Mouse (Mus musculus) liver, postnatal 0 days (tissue): Measurements from ENCODE around the gene Map4k5. TPM values are rescaled to one million over a fixed set of nuclear protein-coding genes. Genes with fewer than 3 reads are reported as not detected.

Source experiments
- ATAC-seq: fragments of 200-750 bp; cut with Nextera tagmentation; 2 replicates; pipeline ENCODE4 v1.8.0; 2017; ENCODE audit warnings: mild to moderate bottlenecking, moderate library complexity
- DNase-seq: peaks from one replicate; pipeline ENCODE4 v3.0.0-alpha.2; 2016
- H3K27ac ChIP-seq: fragments of 300-500 bp; sonication (generic); 2 replicates; pipeline ENCODE4 v1.5.1; 2014; ENCODE audit warnings: antibody characterized with exemption, moderate library complexity, mild to moderate bottlenecking, low read depth
- H3K27me3 ChIP-seq: fragments of 300-500 bp; sonication (generic); 2 replicates; pipeline ENCODE4 v1.6.1; 2014; ENCODE audit warnings: low read length, control low read depth, mixed read lengths; ENCODE audit not compliant: insufficient read depth
- H3K36me3 ChIP-seq: fragments of 300-500 bp; sonication (generic); replicated peaks from 2 replicates; pipeline ENCODE4 v1.6.1; 2014; ENCODE audit warnings: mild to moderate bottlenecking, control low read depth, low read length, moderate library complexity, mixed read lengths; ENCODE audit not compliant: insufficient read depth
- H3K4me1 ChIP-seq: fragments of 300-500 bp; sonication (generic); 2 replicates; pipeline ENCODE4 v1.6.1; 2014; ENCODE audit warnings: antibody characterized with exemption, mild to moderate bottlenecking, control low read depth; ENCODE audit not compliant: insufficient read depth
- H3K4me2 ChIP-seq: fragments of 300-500 bp; sonication (generic); 2 replicates; pipeline ENCODE4 v1.6.1; 2014; ENCODE audit warnings: low read depth, mild to moderate bottlenecking, low read length, moderate library complexity, mixed read lengths
- H3K4me3 ChIP-seq: fragments of 300-500 bp; sonication (generic); 2 replicates; pipeline ENCODE4 v1.5.1; 2014; ENCODE audit warnings: low read depth, low read length
- H3K9ac ChIP-seq: fragments of 300-500 bp; sonication (generic); replicated peaks from 2 replicates; pipeline ENCODE4 v1.6.1; 2014; ENCODE audit warnings: mild to moderate bottlenecking, moderate library complexity
- H3K9me3 ChIP-seq: fragments of 300-500 bp; sonication (generic); 2 replicates; pipeline ENCODE4 v1.6.1; 2016; ENCODE audit warnings: mild to moderate bottlenecking, control low read depth, low read length, mixed read lengths
- CTCF ChIP-seq: sonication (generic); IDR thresholded peaks from 2 replicates; pipeline ENCODE4 v1.5.1; 2016; ENCODE audit warnings: antibody characterized with exemption, low read depth
- EP300 ChIP-seq: IDR thresholded peaks from 2 replicates; pipeline ENCODE4 v1.6.1; 2016; ENCODE audit warnings: antibody characterized with exemption, low read depth, mild to moderate bottlenecking
- WGBS: fragments of 180-500 bp; shearing (Covaris S2); extraction: QIAGEN DNeasy Blood & Tissue Kit; methylation state at CpG from one replicate; pipeline ENCODE4 v1.1.7; 2014; ENCODE audit not compliant: insufficient replicate concordance; 5-methylcytosine and 5-hydroxymethylcytosine counted together
- polyA plus RNA-seq: library from polyadenylated mRNA; unstranded; fragments of >200 nt; fragmentation: Nextera tagmentation; extraction: Ambion mirVana; gene quantifications from 2 replicates; pipeline ENCODE4 v1.2.1, GENCODE M21; 2015

Map4k5 gene
- polyA plus RNA-seq, 1 experiment from 2014 or later = 11.8 TPM

DNA sequence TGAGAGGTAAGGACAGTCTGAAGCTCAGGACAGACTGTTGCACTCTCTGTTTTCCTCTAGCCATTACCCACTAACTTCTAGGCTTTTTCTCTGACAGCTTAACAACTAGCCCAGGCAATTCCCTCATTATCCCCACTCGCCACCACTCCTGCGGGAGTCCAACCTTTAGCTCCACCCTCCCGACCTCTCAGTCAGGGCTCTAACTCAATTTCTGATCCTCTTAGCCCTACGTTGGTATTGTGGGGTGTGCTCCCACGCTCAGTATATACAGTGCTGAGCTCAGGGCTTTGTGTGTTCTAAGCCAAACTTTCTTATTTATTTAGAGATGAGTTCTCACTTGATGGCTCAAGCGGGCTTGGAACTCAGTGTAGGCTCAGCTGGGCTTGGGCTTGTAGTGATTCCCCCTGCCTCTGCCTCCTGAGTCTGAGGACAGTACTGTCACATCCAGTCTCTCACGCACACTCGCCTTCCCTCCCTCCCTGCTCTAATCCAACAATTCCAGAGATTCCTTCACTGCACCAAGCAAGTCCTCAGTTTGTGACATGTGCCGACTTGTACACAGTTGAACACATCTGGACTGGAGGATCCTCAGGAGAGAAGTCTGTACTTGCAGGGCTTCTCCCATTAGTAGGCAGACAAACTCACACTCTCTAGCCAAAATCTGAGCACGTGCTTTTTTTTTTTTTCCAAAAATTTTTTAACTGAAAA, 11.6 kb downstream of the Map4k5 start:
- ATAC-seq (no peak), DNase-seq (no peak)
- Histone ChIP-seq H3K4me1 (peaks cover 13% of the 10 kb centered on the region; the same call in 1 of the 2 replicates), H3K36me3 (no peaks in the 10 kb centered on the region), H3K9me3 (no peaks in the 10 kb centered on the region), H3K9ac (no peak overlapping the region), H3K4me3 (no peak overlapping the region), H3K4me2 (no peak overlapping the region), H3K27ac (no peak overlapping the region), H3K27me3 (no peaks in the 10 kb centered on the region)
- 69% methylated on average over 10 of the region's 10 CpGs for WGBS
- no peak for TF ChIP-seq EP300
- TF ChIP-seq CTCF = no peak

DNA sequence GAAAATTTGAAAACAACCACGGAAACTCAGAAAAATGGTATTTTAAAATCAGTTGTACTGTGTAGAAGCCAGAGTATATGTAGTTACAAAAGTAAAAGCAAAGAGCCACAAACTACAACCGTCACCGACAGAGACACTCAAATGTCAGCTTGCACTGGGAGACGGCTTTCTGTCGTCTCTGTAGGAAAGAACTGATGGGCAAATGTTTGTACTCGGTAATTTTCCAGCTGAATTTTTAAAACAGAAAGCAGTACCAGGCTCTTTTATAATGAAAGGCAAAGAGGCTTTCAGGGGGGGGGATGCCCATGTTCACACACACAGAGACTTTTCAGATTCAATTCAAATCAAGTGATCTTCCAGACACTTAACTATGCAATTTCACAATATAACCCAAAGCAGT, 13.3 kb downstream of the Map4k5 start:
- ATAC-seq (no peak), DNase-seq (no peak)

DNA sequence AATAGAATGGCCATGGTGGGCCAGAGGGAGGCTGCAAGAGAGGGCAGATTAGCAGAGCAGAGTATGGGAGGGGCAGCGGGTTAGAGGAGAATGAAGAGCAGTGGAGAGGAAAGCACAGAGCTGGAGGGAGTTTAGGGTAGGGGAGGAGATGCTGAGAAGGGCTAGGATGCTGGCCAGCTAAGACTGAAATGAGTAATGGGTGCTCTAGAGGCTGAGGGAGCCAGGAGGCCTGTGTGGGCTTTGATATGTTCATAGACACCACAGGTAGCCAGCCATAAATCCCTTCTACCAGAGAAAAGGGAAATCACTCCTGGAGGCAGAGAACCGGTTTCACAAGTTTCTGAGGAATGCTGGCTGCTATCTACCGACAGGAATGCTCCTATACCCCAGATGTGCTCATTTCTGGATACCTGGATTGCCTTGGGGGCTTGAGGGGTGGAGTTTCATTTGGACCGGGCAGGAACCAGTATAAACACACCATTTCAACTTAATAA, 13.8 kb downstream of the Map4k5 start:
- ATAC-seq (no peak), DNase-seq (no peak)
- no peaks in the 10 kb centered on the region for H3K9me3 ChIP-seq
- TF ChIP-seq CTCF (no peak), EP300 (no peak)
- no peaks in the 10 kb centered on the region for H3K36me3 ChIP-seq
- H3K27me3 ChIP-seq = no peaks in the 10 kb centered on the region
- peaks cover 13% of the 10 kb centered on the region; the same call in 1 of the 2 replicates for H3K4me1 ChIP-seq
- 48% methylated on average over 4 of the region's 4 CpGs for whole genome bisulfite sequencing
- H3K9ac ChIP-seq = no peak overlapping the region
- H3K4me3 ChIP-seq = no peak overlapping the region
- no peak overlapping the region for H3K4me2 ChIP-seq
- 0 out of 2 replicates have a peak overlapping the region, but pooled peaks have one; percentile 1 for H3K27ac ChIP-seq

More for the DNA sequence above, 13.3 kb downstream of the Map4k5 start:
- H3K27ac ChIP-seq = no peak overlapping the region
- H3K4me3 ChIP-seq = no peak overlapping the region
- no peak overlapping the region for H3K9ac ChIP-seq
- 59% methylated on average over 6 of the region's 6 CpGs for WGBS
- no peaks in the 10 kb centered on the region for H3K36me3 ChIP-seq
- H3K27me3 ChIP-seq = no peaks in the 10 kb centered on the region
- TF ChIP-seq CTCF (no peak), EP300 (no peak)
- H3K9me3 ChIP-seq = no peaks in the 10 kb centered on the region
- H3K4me2 ChIP-seq = no peak overlapping the region
- H3K4me1 ChIP-seq = peaks cover 13% of the 10 kb centered on the region; the same call in 1 of the 2 replicates

DNA sequence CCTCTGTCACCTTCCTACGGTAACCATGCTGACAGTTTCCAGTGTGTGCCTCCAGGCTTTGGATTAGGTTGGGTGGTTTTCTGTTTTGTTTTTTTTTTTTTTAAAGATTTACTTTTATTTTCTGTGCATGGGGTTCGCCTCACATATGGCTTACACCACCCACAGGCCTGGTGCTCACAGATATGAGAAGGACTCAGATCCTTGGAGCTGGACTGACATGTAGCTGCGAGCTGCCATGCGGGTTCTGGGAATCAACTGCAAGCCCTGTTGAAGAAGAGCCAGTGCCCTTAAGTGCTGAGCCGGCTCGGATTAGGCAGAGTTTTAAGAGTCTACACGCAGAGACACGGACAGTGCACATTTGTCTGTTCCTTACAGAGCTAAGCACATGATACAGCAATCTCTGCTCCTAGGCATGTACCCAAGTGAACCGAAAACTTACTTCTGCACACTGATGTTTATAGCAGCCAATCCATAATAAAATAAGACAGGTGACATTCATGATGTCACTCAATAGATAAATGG, 15.1 kb downstream of the Map4k5 start:
- TF ChIP-seq CTCF (no peak), EP300 (no peak)
- H3K9me3 ChIP-seq = no peaks in the 10 kb centered on the region
- DNase-seq = no peak
- no peak overlapping the region for H3K4me3 ChIP-seq
- H3K9ac ChIP-seq = no peak overlapping the region
- 80% methylated on average over 9 of the region's 9 CpGs for WGBS
- no peaks in the 10 kb centered on the region for H3K27me3 ChIP-seq
- H3K36me3 ChIP-seq = 0 out of 2 replicates have a peak, but pooled peaks cover 1% of the 10 kb centered on the region
- no peak for ATAC-seq
- H3K4me1 ChIP-seq = peaks cover 8% of the 10 kb centered on the region; the same call in 1 of the 2 replicates
- H3K27ac ChIP-seq = no peak overlapping the region
- H3K4me2 ChIP-seq = no peak overlapping the region

DNA sequence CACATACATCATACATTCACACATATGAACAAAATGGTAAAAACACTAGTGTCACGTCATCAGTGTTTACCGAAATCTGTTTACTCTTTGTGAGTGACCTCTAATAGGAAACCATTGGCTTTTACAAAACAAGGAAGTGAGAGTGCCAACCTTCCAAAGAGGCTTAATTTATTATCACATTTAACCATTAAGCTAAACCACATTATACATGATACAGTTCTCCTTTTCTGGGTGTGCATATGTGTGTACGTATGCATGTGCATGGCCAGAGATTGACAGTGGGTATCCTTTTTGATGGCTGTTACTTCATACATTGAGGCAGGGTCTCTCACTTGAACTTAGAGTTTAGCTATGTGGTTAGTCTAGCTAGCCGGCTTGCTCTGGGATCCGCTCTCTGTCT, 21.4 kb downstream of the Map4k5 start:
- H3K27me3 ChIP-seq = no peaks in the 10 kb centered on the region
- ATAC-seq (no peak), DNase-seq (no peak)
- 78% methylated on average over 5 of the region's 5 CpGs for WGBS
- TF ChIP-seq EP300 = no peak
- TF ChIP-seq CTCF = no peak
- peaks cover 3% of the 10 kb centered on the region for H3K4me1 ChIP-seq
- no peak overlapping the region for H3K9ac ChIP-seq
- 0 out of 2 replicates have a peak overlapping the region, but pooled peaks have one; percentile 30 for H3K27ac ChIP-seq
- no peak overlapping the region for H3K4me3 ChIP-seq
- no peak overlapping the region for H3K4me2 ChIP-seq
- H3K9me3 ChIP-seq = no peaks in the 10 kb centered on the region
- H3K36me3 ChIP-seq = peaks cover 17% of the 10 kb centered on the region; the same call in 1 of the 2 replicates

DNA sequence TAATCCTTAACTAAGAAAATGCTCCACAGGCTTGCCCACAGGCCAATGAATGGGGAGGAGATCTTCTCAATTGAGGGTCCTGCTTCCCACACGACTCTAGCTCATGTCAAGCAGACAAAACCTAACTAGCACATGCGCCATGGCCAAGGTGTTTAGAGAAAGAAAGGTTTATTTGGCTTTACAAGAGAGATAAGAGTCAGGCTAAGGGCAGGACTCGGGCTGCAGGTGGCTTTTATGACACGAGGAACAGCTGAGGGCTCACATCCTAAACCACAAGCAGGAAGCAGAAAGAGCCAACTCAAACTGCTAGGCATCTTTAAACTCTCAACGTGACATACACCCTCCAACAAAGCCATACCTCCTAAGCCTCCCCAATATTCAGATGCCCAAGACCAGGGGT, 25.7 kb downstream of the Map4k5 start:
- DNase-seq (no peak), ATAC-seq (no peak)
- peaks cover 16% of the 10 kb centered on the region for H3K4me1 ChIP-seq
- H3K4me3 ChIP-seq = no peak overlapping the region
- peaks cover 17% of the 10 kb centered on the region for H3K36me3 ChIP-seq
- H3K9ac ChIP-seq = no peak overlapping the region
- no peak for TF ChIP-seq CTCF
- TF ChIP-seq EP300 = no peak
- no peak overlapping the region for H3K4me2 ChIP-seq
- no peaks in the 10 kb centered on the region for H3K27me3 ChIP-seq
- 48% methylated on average over 5 of the region's 5 CpGs for WGBS
- no peaks in the 10 kb centered on the region for H3K9me3 ChIP-seq
- H3K27ac ChIP-seq = no peak overlapping the region
